Mouse (Mus musculus) midbrain, embryonic 12.5 days (tissue): ENCODE measurements around the gene Lsm12. TPM values are rescaled to one million over a fixed set of nuclear protein-coding genes. Genes with fewer than 3 reads are reported as not detected.

Source experiments
- ATAC-seq: fragments of 200-750 bp; cut with Nextera tagmentation; 2 replicates; pipeline ENCODE4 v1.8.0; 2017; ENCODE audit warnings: low read depth, moderate TSS enrichment, moderate library complexity; ENCODE audit not compliant: low FRiP score
- H3K27ac ChIP-seq: fragments of 300-500 bp; sonication (generic); replicated peaks from 2 replicates; pipeline ENCODE4 v1.5.1; 2016; ENCODE audit warnings: mild to moderate bottlenecking
- H3K27me3 ChIP-seq: fragments of 300-500 bp; sonication (generic); 2 replicates; pipeline ENCODE4 v1.6.1; 2016; ENCODE audit warnings: mild to moderate bottlenecking
- H3K36me3 ChIP-seq: fragments of 300-500 bp; sonication (generic); 2 replicates; pipeline ENCODE4 v1.6.1; 2016
- H3K4me1 ChIP-seq: fragments of 300-500 bp; sonication (generic); 2 replicates; pipeline ENCODE4 v1.6.1; 2016
- H3K4me2 ChIP-seq: fragments of 300-500 bp; sonication (generic); replicated peaks from 2 replicates; pipeline ENCODE4 v1.6.1; 2016; ENCODE audit warnings: mild to moderate bottlenecking, moderate library complexity
- H3K4me3 ChIP-seq: fragments of 300-500 bp; sonication (generic); 2 replicates; pipeline ENCODE4 v1.5.1; 2016; ENCODE audit warnings: mild to moderate bottlenecking
- H3K9ac ChIP-seq: fragments of 300-500 bp; sonication (generic); replicated peaks from 2 replicates; pipeline ENCODE4 v1.6.1; 2016; ENCODE audit warnings: mild to moderate bottlenecking, moderate library complexity
- H3K9me3 ChIP-seq: fragments of 300-500 bp; sonication (generic); 2 replicates; pipeline ENCODE4 v1.6.1; 2016; ENCODE audit warnings: mild to moderate bottlenecking
- WGBS: fragments of 180-500 bp; shearing (Covaris S2); methylation state at CpG from one replicate; pipeline ENCODE4 v1.1.7; 2016; 5-methylcytosine and 5-hydroxymethylcytosine counted together
- polyA plus RNA-seq: library from polyadenylated mRNA; unstranded; fragments of >200 nt; fragmentation: Nextera tagmentation; extraction: Ambion mirVana; gene quantifications from 2 replicates; pipeline ENCODE4 v1.2.1, GENCODE M21; 2016

The Lsm12 gene
- polyA plus RNA-seq, 1 experiment from 2014 or later, result 119 TPM

DNA sequence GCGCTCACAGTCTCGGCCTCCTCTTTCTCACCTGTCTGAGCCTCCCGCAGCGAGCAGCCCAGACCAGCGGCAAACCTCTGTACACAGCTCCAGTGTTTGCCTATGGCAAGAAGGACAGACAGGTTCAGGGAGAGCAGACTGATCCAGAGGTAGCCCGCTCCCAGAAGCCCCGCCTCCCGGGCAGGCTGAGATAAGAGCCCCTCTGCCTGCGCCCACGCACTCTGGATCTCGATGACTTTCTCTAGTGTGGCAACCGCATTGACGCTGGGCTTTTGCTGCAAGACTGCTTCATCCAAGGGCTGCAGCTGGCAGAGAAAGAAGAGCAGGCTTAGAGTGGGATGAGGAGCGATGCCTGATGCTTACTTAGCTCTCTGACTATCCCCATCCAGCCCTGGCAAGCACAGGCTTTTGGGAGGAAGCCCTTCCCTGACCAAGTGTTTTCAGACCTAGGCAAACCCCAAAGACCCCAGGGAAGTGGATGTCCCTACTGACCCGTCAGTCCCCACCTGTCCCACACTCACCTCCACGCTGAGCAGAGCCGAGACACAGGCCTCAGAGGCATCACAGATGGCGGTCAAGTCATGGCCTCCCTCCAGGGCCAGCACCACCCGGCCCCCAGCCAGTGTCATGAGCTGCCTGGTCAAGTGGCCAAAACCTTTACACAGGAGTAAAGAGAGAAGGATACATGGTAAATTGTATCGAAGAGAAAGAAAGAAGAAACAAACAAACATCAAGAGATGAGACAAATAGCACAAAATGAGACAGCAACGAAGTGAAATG lies 11.1 kb upstream of the Lsm12 start:
- WGBS, result 86% methylated on average over 21 of the region's 21 CpGs

GRCm38 (mm10) chr11:102193657-102194440 lies 8.8 kb upstream of the Lsm12 start:
- 84% methylated on average over 9 of the region's 9 CpGs for WGBS
- peaks cover 16% of the 10 kb centered on the region for H3K4me1 ChIP-seq
- H3K9me3 ChIP-seq, result no peaks in the 10 kb centered on the region
- H3K9ac ChIP-seq, result no peak overlapping the region
- H3K36me3 ChIP-seq, result peaks cover 63% of the 10 kb centered on the region
- H3K4me3 ChIP-seq, result no peak overlapping the region
- no peak for ATAC-seq
- no peak overlapping the region for H3K27ac ChIP-seq
- no peaks in the 10 kb centered on the region for H3K27me3 ChIP-seq
- no peak overlapping the region for H3K4me2 ChIP-seq

More for the DNA sequence above, 11.1 kb upstream of the Lsm12 start:
- Histone ChIP-seq H3K36me3 (peaks cover 86% of the 10 kb centered on the region), H3K9ac (no peak overlapping the region), H3K9me3 (no peaks in the 10 kb centered on the region), H3K27ac (no peak overlapping the region), H3K4me3 (no peak overlapping the region), H3K4me2 (no peak overlapping the region), H3K27me3 (no peaks in the 10 kb centered on the region), H3K4me1 (0 out of 2 replicates have a peak, but pooled peaks cover 2% of the 10 kb centered on the region)
- no peak for ATAC-seq

- Histone ChIP-seq H3K27me3 (no peaks in the 10 kb centered on the region), H3K4me3 (peak overlapping the region; percentile 61), H3K4me2 (peak overlapping the region; percentile 67), H3K36me3 (peaks cover 33% of the 10 kb centered on the region), H3K27ac (no peak overlapping the region), H3K4me1 (peaks cover 16% of the 10 kb centered on the region), H3K9me3 (no peaks in the 10 kb centered on the region), H3K9ac (peak overlapping the region; percentile 29; the same call in 1 of the 2 replicates)
- ATAC-seq, result no peak
- 48% methylated on average over 4 of the region's 4 CpGs for WGBS
Measured at GRCm38 (mm10) chr11:102190848-102191247, 5.8 kb upstream of the Lsm12 start.

GRCm38 (mm10) chr11:102189461-102190436 lies 4.7 kb upstream of the Lsm12 start, which contains the start of gene G6pc3:
TSS of gene G6pc3 (plus strand) at chr11:102189620.
- 2% methylated on average over 50 of the region's 50 CpGs for WGBS
- Histone ChIP-seq H3K9ac (peak within 1 kb of the TSS; percentile 67), H3K36me3 (peaks cover 22% of the 10 kb centered on the region), H3K4me2 (peak within 1 kb of the TSS; percentile 67), H3K4me1 (peaks cover 20% of the 10 kb centered on the region), H3K9me3 (no peaks in the 10 kb centered on the region), H3K27me3 (no peaks in the 10 kb centered on the region), H3K4me3 (peak within 1 kb of the TSS; percentile 61), H3K27ac (peak within 1 kb of the TSS; percentile 56)
- ATAC-seq, result peak; percentile 83

DNA sequence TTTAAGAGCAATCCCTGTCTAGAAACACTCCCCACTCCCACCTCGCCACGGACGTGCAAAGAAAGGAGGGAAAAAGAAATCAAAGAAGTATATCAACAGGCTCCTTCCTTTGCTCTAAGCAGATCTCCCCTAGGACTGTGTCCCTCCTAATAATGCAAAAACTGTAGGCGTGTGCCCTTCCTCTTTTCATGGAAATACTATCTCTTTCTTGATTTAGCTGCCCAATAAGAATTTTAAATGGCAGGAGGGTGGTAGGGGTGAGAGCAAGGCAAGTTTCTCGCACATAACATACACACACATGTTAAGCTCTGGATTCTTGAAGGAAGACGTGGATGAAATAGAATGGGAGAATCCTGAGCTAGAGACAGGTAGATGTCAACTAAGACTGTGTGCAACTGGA lies 3.9 kb upstream of the Lsm12 start:
- H3K4me3 ChIP-seq, result peak overlapping the region; percentile 61
- H3K4me1 ChIP-seq, result peaks cover 25% of the 10 kb centered on the region
- no peaks in the 10 kb centered on the region for H3K27me3 ChIP-seq
- WGBS, result 72% methylated on average over 6 of the region's 6 CpGs
- no peak overlapping the region for H3K27ac ChIP-seq
- H3K9me3 ChIP-seq, result no peaks in the 10 kb centered on the region
- ATAC-seq, result no peak
- H3K36me3 ChIP-seq, result peaks cover 14% of the 10 kb centered on the region
- H3K4me2 ChIP-seq, result peak overlapping the region; percentile 67
- H3K9ac ChIP-seq, result peak overlapping the region; percentile 67; the same call in 1 of the 2 replicates

DNA sequence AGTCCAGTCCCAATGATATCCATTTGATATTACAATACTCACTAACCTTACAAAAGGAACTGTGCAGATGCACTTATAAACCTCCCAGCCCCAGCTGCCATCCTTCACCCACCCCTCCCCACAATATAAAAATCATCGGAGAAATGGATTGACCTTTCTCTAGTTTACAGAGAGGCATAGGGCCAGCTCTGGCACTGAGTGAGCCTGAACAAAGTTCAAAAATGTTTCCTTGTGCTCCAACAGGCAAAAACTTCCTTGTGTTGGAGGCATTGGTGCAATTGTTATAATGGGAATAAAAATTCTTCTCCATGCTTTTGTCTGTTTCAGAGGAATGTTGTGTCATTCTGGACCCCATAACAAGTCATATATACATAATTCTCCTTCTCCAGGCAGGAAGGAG lies 1.1 kb upstream of the Lsm12 start:
- Histone ChIP-seq H3K4me2 (no peak overlapping the region), H3K4me1 (peaks cover 33% of the 10 kb centered on the region), H3K27ac (no peak overlapping the region), H3K9ac (no peak overlapping the region), H3K4me3 (no peak overlapping the region), H3K27me3 (no peaks in the 10 kb centered on the region), H3K36me3 (peaks cover 12% of the 10 kb centered on the region), H3K9me3 (no peaks in the 10 kb centered on the region)
- 100% methylated on average over 1 of the region's 1 CpGs for WGBS
- ATAC-seq, result no peak

- H3K4me2 ChIP-seq, result peak overlapping the region; percentile 84
- H3K9me3 ChIP-seq, result no peaks in the 10 kb centered on the region
- H3K27ac ChIP-seq, result peak overlapping the region; percentile 94; the same call in 1 of the 2 replicates
- H3K27me3 ChIP-seq, result no peaks in the 10 kb centered on the region
- H3K36me3 ChIP-seq, result peaks cover 18% of the 10 kb centered on the region
- peaks cover 27% of the 10 kb centered on the region for H3K4me1 ChIP-seq
- peak overlapping the region; percentile 88 for H3K4me3 ChIP-seq
- 63% methylated on average over 3 of the region's 3 CpGs for WGBS
- ATAC-seq, result no peak
- peak overlapping the region; percentile 91; the same call in 1 of the 2 replicates for H3K9ac ChIP-seq
Measured at GRCm38 (mm10) chr11:102185677-102186076, 581 bp upstream of the Lsm12 start.

GRCm38 (mm10) chr11:102184253-102184645 lies 847 bp downstream of the Lsm12 start:
- Histone ChIP-seq H3K9me3 (no peaks in the 10 kb centered on the region), H3K27me3 (no peaks in the 10 kb centered on the region), H3K4me2 (peak overlapping the region; percentile 84), H3K4me1 (peaks cover 22% of the 10 kb centered on the region), H3K27ac (peak overlapping the region; percentile 94), H3K9ac (peak overlapping the region; percentile 91), H3K4me3 (peak overlapping the region; percentile 88), H3K36me3 (peaks cover 31% of the 10 kb centered on the region)
- ATAC-seq, result no peak
- WGBS, result 8% methylated on average over 7 of the region's 7 CpGs

GRCm38 (mm10) chr11:102179836-102180235 lies 5.3 kb downstream of the Lsm12 start:
- Histone ChIP-seq H3K27ac (no peak overlapping the region), H3K4me2 (no peak overlapping the region), H3K9ac (no peak overlapping the region), H3K4me3 (no peak overlapping the region), H3K27me3 (no peaks in the 10 kb centered on the region), H3K9me3 (no peaks in the 10 kb centered on the region), H3K36me3 (peaks cover 56% of the 10 kb centered on the region), H3K4me1 (peaks cover 18% of the 10 kb centered on the region)
- ATAC-seq, result no peak

DNA sequence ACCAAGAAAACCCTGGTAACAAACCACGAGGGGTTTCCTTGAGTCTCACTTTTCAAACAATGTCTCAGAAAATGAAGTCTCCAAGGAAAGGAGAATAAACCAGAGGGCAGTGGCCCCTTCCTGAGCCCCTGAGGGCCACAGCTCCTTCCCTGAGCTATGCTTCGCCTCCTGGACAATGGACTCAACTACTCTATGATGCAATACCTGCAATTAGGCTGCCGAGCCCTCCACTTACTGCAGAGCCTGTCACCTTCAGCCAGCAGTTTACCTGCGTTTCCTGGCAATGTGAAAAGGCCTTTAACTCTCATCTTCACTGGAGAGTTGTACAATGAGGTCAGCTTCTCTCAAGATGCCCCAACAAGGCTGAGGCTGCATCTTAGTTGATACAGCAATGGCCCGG lies 16.4 kb downstream of the Lsm12 start:
- H3K4me3 ChIP-seq, result no peak overlapping the region
- peaks cover 65% of the 10 kb centered on the region for H3K36me3 ChIP-seq

DNA sequence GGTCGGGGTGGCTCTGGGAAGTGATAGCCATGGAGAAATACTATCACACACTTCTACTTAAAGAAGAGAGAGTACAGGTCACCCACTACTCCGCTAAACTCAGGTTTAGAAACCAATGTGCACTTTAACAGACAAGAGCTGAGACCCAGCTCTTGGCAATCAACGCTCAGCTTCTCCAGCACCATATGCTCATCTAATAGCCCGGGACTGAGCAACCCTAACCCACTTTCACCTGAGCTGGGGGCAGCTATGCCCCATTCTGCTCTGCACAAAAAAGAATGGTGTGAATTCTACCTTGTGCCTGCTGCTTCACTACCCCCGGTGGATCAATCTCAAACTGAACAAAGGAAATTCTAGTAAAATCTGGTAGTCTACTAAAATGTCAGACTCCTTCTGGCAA lies 17.6 kb downstream of the Lsm12 start:
- Histone ChIP-seq H3K9me3 (no peaks in the 10 kb centered on the region), H3K27me3 (no peaks in the 10 kb centered on the region), H3K9ac (no peak overlapping the region), H3K36me3 (peaks cover 74% of the 10 kb centered on the region), H3K27ac (no peak overlapping the region), H3K4me3 (no peak overlapping the region), H3K4me2 (no peak overlapping the region), H3K4me1 (no peaks in the 10 kb centered on the region)
- no peak for ATAC-seq
- WGBS, result 93% methylated on average over 5 of the region's 5 CpGs

More for the DNA sequence above, 16.4 kb downstream of the Lsm12 start:
- Histone ChIP-seq H3K4me1 (no peaks in the 10 kb centered on the region), H3K4me2 (no peak overlapping the region), H3K27ac (no peak overlapping the region), H3K9me3 (no peaks in the 10 kb centered on the region), H3K27me3 (no peaks in the 10 kb centered on the region), H3K9ac (no peak overlapping the region)
- 88% methylated on average over 5 of the region's 5 CpGs for WGBS
- no peak for ATAC-seq
